Mouse (Mus musculus): ENCODE measurements at regions not wholly inside any gene's neighbourhood (a gene's known extent, or its start where the extent isn't known, plus 50 kb on each side); places are given as distances from the start of the nearest gene placed in this dataset.
"Not testable (repeated sequence)": the region's sequence is repeated elsewhere in the genome, so short reads cannot be mapped to it uniquely, and the experiment has no call there.

GRCm38 (mm10) chr14:114261657-114262056 is 830.4 kb upstream of the Gpc5 start:
- Histone ChIP-seq H3K4me3 (ENCODE audit: insufficient read depth, low read depth, low read length) (no peak overlapping the region), H3K27ac (replicated peaks; ENCODE audit: low read depth, low read length) (no peak overlapping the region), H3K4me1 (ENCODE audit: control insufficient read depth, insufficient read depth, insufficient read length, low read length) (no peaks in the 10 kb centered on the region)

- no peak overlapping the region for H3K27ac ChIP-seq (replicated peaks; ENCODE audit: low read depth, low read length)
- no peaks in the 10 kb centered on the region for H3K4me1 ChIP-seq (ENCODE audit: control insufficient read depth, insufficient read depth, insufficient read length, low read length)
- no peak overlapping the region for H3K4me3 ChIP-seq (ENCODE audit: insufficient read depth, low read depth, low read length)
These were observed 791.4 kb upstream of the Gpc5 start for GRCm38 (mm10) chr14:114300611-114301010.

GRCm38 (mm10) chr14:114307479-114307878 is 784.5 kb upstream of the Gpc5 start:
- Histone ChIP-seq H3K4me3 (ENCODE audit: insufficient read depth, low read depth, low read length) (no peak overlapping the region), H3K4me1 (ENCODE audit: control insufficient read depth, insufficient read depth, insufficient read length, low read length) (no peaks in the 10 kb centered on the region), H3K27ac (replicated peaks; ENCODE audit: low read depth, low read length) (no peak overlapping the region)

GRCm38 (mm10) chr14:114332662-114333061 is 759.4 kb upstream of the Gpc5 start:
- Histone ChIP-seq H3K4me3 (ENCODE audit: insufficient read depth, low read depth, low read length) (no peak overlapping the region), H3K27ac (replicated peaks; ENCODE audit: low read depth, low read length) (no peak overlapping the region), H3K4me1 (ENCODE audit: control insufficient read depth, insufficient read depth, insufficient read length, low read length) (no peaks in the 10 kb centered on the region)

- Histone ChIP-seq H3K4me3 (ENCODE audit: insufficient read depth, low read depth, low read length) (no peak overlapping the region), H3K4me1 (ENCODE audit: control insufficient read depth, insufficient read depth, insufficient read length, low read length) (no peaks in the 10 kb centered on the region), H3K27ac (replicated peaks; ENCODE audit: low read depth, low read length) (no peak overlapping the region)
These were observed 742.7 kb upstream of the Gpc5 start for GRCm38 (mm10) chr14:114349345-114349744.

- not testable (repeated sequence) for H3K4me1 ChIP-seq (ENCODE audit: control insufficient read depth, insufficient read depth, insufficient read length, low read length); H3K4me3 ChIP-seq (ENCODE audit: insufficient read depth, low read depth, low read length)
These were observed 742.2 kb upstream of the Gpc5 start for GRCm38 (mm10) chr14:114349816-114350215.

GRCm38 (mm10) chr14:114352307-114352706 is 739.7 kb upstream of the Gpc5 start:
- no peak overlapping the region for H3K4me3 ChIP-seq (ENCODE audit: insufficient read depth, low read depth, low read length)

More at GRCm38 (mm10) chr14:114349816-114350215, 742.2 kb upstream of the Gpc5 start:
- not testable (repeated sequence) for H3K27ac ChIP-seq (replicated peaks; ENCODE audit: low read depth, low read length)

GRCm38 (mm10) chr14:114374847-114375246 is 717.2 kb upstream of the Gpc5 start:
- Histone ChIP-seq H3K4me3 (ENCODE audit: insufficient read depth, low read depth, low read length) (no peak overlapping the region), H3K27ac (replicated peaks; ENCODE audit: low read depth, low read length) (no peak overlapping the region), H3K4me1 (ENCODE audit: control insufficient read depth, insufficient read depth, insufficient read length, low read length) (no peaks in the 10 kb centered on the region)

More at GRCm38 (mm10) chr14:114352307-114352706, 739.7 kb upstream of the Gpc5 start:
- Histone ChIP-seq H3K4me1 (ENCODE audit: control insufficient read depth, insufficient read depth, insufficient read length, low read length) (no peaks in the 10 kb centered on the region), H3K27ac (replicated peaks; ENCODE audit: low read depth, low read length) (no peak overlapping the region)

- no peak overlapping the region for H3K4me3 ChIP-seq (ENCODE audit: insufficient read depth, low read depth, low read length)
- H3K27ac ChIP-seq (replicated peaks; ENCODE audit: low read depth, low read length), result no peak overlapping the region
- H3K4me1 ChIP-seq (ENCODE audit: control insufficient read depth, insufficient read depth, insufficient read length, low read length), result no peaks in the 10 kb centered on the region
These were observed 693.0 kb upstream of the Gpc5 start for GRCm38 (mm10) chr14:114398861-114399557.

GRCm38 (mm10) chr14:114418851-114419250 is 673.2 kb upstream of the Gpc5 start:
- Histone ChIP-seq H3K4me3 (ENCODE audit: insufficient read depth, low read depth, low read length) (no peak overlapping the region), H3K4me1 (ENCODE audit: control insufficient read depth, insufficient read depth, insufficient read length, low read length) (no peaks in the 10 kb centered on the region), H3K27ac (replicated peaks; ENCODE audit: low read depth, low read length) (no peak overlapping the region)

- H3K4me1 ChIP-seq (ENCODE audit: control insufficient read depth, insufficient read depth, insufficient read length, low read length), result no peaks in the 10 kb centered on the region
- H3K27ac ChIP-seq (replicated peaks; ENCODE audit: low read depth, low read length), result no peak overlapping the region
- H3K4me3 ChIP-seq (ENCODE audit: insufficient read depth, low read depth, low read length), result no peak overlapping the region
These were observed 666.5 kb upstream of the Gpc5 start for GRCm38 (mm10) chr14:114425475-114425874.
